Mouse (Mus musculus): Measurements from ENCODE around the gene Zc3h6. TPM values are rescaled to one million over a fixed set of nuclear protein-coding genes. Genes with fewer than 3 reads are reported as not detected.

Zc3h6 gene
- polyA plus RNA-seq, 1 experiment from 2014 or later = 2.7 TPM

DNA sequence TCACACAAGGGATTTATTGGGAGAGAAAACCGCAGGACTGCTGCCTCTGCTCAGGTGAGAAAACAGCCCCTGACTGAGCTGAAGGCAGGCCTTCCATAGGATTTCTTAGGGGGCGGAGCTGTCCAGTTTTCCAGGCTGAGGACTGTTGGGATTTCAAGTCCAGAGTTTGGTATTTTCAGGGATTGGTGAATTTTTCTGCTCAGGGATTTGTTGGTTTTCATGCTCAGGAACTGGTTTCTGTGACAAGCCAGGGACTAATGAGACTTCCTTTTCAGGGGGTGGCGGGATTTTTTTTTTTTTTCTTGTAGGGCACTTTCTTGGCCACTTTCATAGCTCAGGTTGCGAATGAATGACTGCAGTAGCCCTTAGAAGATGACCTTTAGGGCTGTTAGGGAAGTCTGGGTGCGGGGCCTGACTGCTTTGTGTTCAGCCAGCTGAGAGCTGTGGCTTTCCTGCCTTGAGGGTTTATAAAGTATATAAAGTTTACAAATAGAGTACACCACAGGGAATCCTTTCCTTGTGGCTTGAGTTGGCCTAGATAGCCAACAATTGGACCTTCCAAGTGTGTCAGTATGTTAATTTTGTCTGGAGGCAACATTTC lies 1.6 kb upstream of the Zc3h6 start:
- Histone ChIP-seq H3K27me3 (ENCODE audit: control insufficient read depth, insufficient read depth, low read length) (no peaks in the 10 kb centered on the region), H3K36me3 (ENCODE audit: control insufficient read depth, insufficient read depth, low read length) (no peaks in the 10 kb centered on the region), H3K4me3 (ENCODE audit: low read depth, low read length) (0 out of 2 replicates have a peak overlapping the region, but pooled peaks have one; percentile 13), H3K9me3 (ENCODE audit: control insufficient read depth, low read length) (no peaks in the 10 kb centered on the region), H3K9ac (ENCODE audit: low read length) (peak overlapping the region; percentile 53; the same call in 1 of the 2 replicates), H3K4me1 (ENCODE audit: control insufficient read depth, insufficient read depth, low read length) (peaks cover 7% of the 10 kb centered on the region; the same call in 1 of the 2 replicates), H3K27ac (ENCODE audit: low read depth, low read length) (peak overlapping the region; percentile 80), H3K4me2 (peak overlapping the region; percentile 59)
- WGBS = 35% methylated on average over 5 of the region's 5 CpGs
- DNase-seq (ENCODE audit: low spot score, missing footprints) = peak; percentile 82
- ATAC-seq (ENCODE audit: low FRiP score) = no peak

GRCm38 (mm10) chr2:128966236-128966635 lies 966 bp upstream of the Zc3h6 start:
- peaks cover 7% of the 10 kb centered on the region; the same call in 1 of the 2 replicates for H3K4me1 ChIP-seq (ENCODE audit: control insufficient read depth, insufficient read depth, low read length)
- H3K9ac ChIP-seq (ENCODE audit: low read length) = no peak overlapping the region; the same call in 1 of the 2 replicates
- no peaks in the 10 kb centered on the region for H3K9me3 ChIP-seq (ENCODE audit: control insufficient read depth, low read length)
- H3K4me3 ChIP-seq (ENCODE audit: low read depth, low read length) = 0 out of 2 replicates have a peak overlapping the region, but pooled peaks have one; percentile 21
- H3K27ac ChIP-seq (ENCODE audit: low read depth, low read length) = peak overlapping the region; percentile 100
- no peaks in the 10 kb centered on the region for H3K27me3 ChIP-seq (ENCODE audit: control insufficient read depth, insufficient read depth, low read length)
- H3K36me3 ChIP-seq (ENCODE audit: control insufficient read depth, insufficient read depth, low read length) = no peaks in the 10 kb centered on the region
- WGBS = 10% methylated on average over 6 of the region's 6 CpGs
- ATAC-seq (ENCODE audit: low FRiP score) (no peak), DNase-seq (ENCODE audit: low spot score, missing footprints) (peak; percentile 94)
- peak overlapping the region; percentile 59 for H3K4me2 ChIP-seq

- DNase-seq (ENCODE audit: low spot score, missing footprints) (peak; percentile 98), ATAC-seq (ENCODE audit: low FRiP score) (peak; percentile 84)
- Histone ChIP-seq H3K27ac (ENCODE audit: low read depth, low read length) (peak within 1 kb of the TSS; percentile 100), H3K9me3 (ENCODE audit: control insufficient read depth, low read length) (no peaks in the 10 kb centered on the region), H3K4me1 (ENCODE audit: control insufficient read depth, insufficient read depth, low read length) (peaks cover 7% of the 10 kb centered on the region; the same call in 1 of the 2 replicates), H3K9ac (ENCODE audit: low read length) (peak within 1 kb of the TSS; percentile 100), H3K4me3 (ENCODE audit: low read depth, low read length) (peak within 1 kb of the TSS; percentile 86), H3K36me3 (ENCODE audit: control insufficient read depth, insufficient read depth, low read length) (no peaks in the 10 kb centered on the region), H3K27me3 (ENCODE audit: control insufficient read depth, insufficient read depth, low read length) (no peaks in the 10 kb centered on the region), H3K4me2 (peak within 1 kb of the TSS; percentile 59)
- under 1% methylated on average over 79 of the region's 80 CpGs for WGBS
These were observed 649 bp downstream of the Zc3h6 start, which contains the start of gene Gm10762 for GRCm38 (mm10) chr2:128967661-128968441. Gene Gm10762 (minus strand): TSS chr2:128967725.

DNA sequence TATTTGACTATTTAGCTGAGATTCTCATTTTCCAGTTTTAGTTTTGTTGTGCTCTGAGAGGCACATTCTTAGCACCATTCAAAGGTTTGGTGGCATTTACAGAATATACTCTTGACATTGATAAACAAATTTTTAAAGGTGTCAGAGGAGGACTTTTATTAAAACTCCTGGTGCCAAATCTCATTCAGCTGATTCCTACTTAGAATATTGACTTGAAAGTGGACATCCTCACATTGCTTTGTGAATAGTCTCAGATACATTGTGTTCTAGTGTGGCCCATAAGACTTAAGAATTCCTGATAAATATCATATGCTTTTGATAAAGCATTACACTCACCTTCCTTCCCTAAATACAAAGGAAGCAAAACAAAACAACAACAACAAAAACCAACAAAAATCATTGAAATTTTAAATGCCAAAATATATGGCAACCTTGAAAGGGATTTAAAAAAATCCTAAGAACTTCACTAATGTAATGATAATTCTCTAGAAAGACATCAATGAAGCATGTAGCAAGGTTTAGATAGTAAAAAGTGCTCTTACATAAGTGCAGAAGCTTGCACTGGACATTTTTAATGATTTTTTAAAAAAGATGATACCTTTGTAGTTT lies 1.4 kb downstream of the Zc3h6 start:
- DNase-seq (ENCODE audit: low spot score, missing footprints) = peak; percentile 82
- H3K36me3 ChIP-seq (ENCODE audit: control insufficient read depth, insufficient read depth, low read length) = no peaks in the 10 kb centered on the region
- peak overlapping the region; percentile 100; the same call in 1 of the 2 replicates for H3K9ac ChIP-seq (ENCODE audit: low read length)
- no peaks in the 10 kb centered on the region for H3K27me3 ChIP-seq (ENCODE audit: control insufficient read depth, insufficient read depth, low read length)
- H3K27ac ChIP-seq (ENCODE audit: low read depth, low read length) = peak overlapping the region; percentile 100
- H3K4me2 ChIP-seq = peak overlapping the region; percentile 59
- no peak for ATAC-seq (ENCODE audit: low FRiP score)
- H3K4me3 ChIP-seq (ENCODE audit: low read depth, low read length) = peak overlapping the region; percentile 86
- no peaks in the 10 kb centered on the region for H3K9me3 ChIP-seq (ENCODE audit: control insufficient read depth, low read length)
- peaks cover 7% of the 10 kb centered on the region; the same call in 1 of the 2 replicates for H3K4me1 ChIP-seq (ENCODE audit: control insufficient read depth, insufficient read depth, low read length)

DNA sequence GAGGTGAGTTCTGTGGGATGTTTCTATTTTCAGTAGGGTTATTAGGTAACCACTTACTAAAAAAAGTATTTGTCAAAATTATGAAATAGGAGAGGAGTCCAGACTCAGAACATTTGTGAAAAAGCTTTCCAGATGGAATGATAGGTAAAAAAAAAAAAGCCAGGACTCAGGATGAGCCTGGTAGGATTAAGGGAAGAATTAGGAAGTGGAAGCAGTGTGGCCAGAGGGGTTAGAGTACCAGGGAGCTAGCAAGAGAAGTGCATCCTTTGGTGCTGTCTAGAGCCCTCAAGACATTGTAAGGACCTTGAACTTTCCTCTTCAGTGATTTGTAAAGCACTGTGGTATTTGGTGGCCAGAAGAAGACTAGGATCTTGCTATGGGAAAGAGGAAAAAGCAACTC lies 5.1 kb downstream of the Zc3h6 start:
- Histone ChIP-seq H3K4me2 (no peak overlapping the region), H3K27ac (ENCODE audit: low read depth, low read length) (no peak overlapping the region)

DNA sequence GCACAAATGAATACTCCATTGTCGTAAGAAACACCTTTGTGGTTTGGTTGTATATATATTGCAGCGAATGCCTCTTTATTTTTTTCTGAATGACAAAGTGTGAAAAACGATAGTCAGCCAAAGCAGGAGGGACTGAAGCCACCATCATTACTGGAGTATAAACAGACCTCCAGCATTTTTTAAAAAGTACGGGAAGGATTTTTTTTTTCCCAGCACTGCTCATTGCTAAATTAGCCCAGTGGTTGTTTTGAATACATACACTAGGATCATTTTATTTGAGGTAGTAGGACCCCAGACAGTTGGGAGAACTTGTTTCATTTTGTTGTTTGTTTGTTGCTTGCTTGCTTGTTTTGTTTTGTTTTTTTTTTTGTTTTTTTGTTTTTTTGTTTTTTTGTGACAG lies 8.4 kb downstream of the Zc3h6 start:
- no peaks in the 10 kb centered on the region for H3K27me3 ChIP-seq (ENCODE audit: control insufficient read depth, insufficient read depth, low read length)
- ATAC-seq (ENCODE audit: low FRiP score) (no peak), DNase-seq (ENCODE audit: low spot score, missing footprints) (peak; percentile 37)
- no peaks in the 10 kb centered on the region for H3K36me3 ChIP-seq (ENCODE audit: control insufficient read depth, insufficient read depth, low read length)
- no peak overlapping the region for H3K9ac ChIP-seq (ENCODE audit: low read length)
- H3K27ac ChIP-seq (ENCODE audit: low read depth, low read length) = no peak overlapping the region
- H3K9me3 ChIP-seq (ENCODE audit: control insufficient read depth, low read length) = no peaks in the 10 kb centered on the region
- H3K4me3 ChIP-seq (ENCODE audit: low read depth, low read length) = no peak overlapping the region
- H3K4me2 ChIP-seq = no peak overlapping the region
- no peaks in the 10 kb centered on the region for H3K4me1 ChIP-seq (ENCODE audit: control insufficient read depth, insufficient read depth, low read length)
- WGBS = 85% methylated on average over 4 of the region's 4 CpGs

More for the DNA sequence above, 5.1 kb downstream of the Zc3h6 start:
- Histone ChIP-seq H3K27me3 (ENCODE audit: control insufficient read depth, insufficient read depth, low read length) (no peaks in the 10 kb centered on the region), H3K9me3 (ENCODE audit: control insufficient read depth, low read length) (no peaks in the 10 kb centered on the region), H3K4me3 (ENCODE audit: low read depth, low read length) (no peak overlapping the region), H3K9ac (ENCODE audit: low read length) (no peak overlapping the region), H3K4me1 (ENCODE audit: control insufficient read depth, insufficient read depth, low read length) (0 out of 2 replicates have a peak, but pooled peaks cover 2% of the 10 kb centered on the region), H3K36me3 (ENCODE audit: control insufficient read depth, insufficient read depth, low read length) (no peaks in the 10 kb centered on the region)
- ATAC-seq (ENCODE audit: low FRiP score) = no peak
- DNase-seq (ENCODE audit: low spot score, missing footprints) = peak; percentile 57

DNA sequence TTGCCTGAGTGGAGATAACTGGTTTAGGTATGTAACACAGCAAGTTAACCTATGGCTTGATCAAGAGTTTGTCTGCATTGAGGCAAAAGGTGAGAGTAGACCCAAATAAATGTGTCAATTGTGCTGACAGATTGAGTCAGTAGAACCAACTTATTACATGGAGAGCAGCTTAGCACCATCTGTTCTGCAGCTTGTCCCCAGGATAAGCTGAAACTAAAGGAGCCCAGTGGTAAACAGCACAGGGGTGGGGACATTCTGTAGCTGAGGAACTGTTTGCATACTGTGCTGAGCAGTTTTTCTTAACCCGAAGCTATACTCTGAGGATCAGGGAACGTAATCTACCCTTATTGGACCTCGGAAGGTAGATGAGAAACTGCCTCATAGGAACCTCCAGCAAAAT lies 17.5 kb downstream of the Zc3h6 start:
- Histone ChIP-seq H3K4me2 (no peak overlapping the region), H3K4me3 (ENCODE audit: low read depth, low read length) (no peak overlapping the region), H3K4me1 (ENCODE audit: control insufficient read depth, insufficient read depth, low read length) (no peaks in the 10 kb centered on the region), H3K27me3 (ENCODE audit: control insufficient read depth, insufficient read depth, low read length) (no peaks in the 10 kb centered on the region), H3K27ac (ENCODE audit: low read depth, low read length) (no peak overlapping the region), H3K9ac (ENCODE audit: low read length) (no peak overlapping the region), H3K9me3 (ENCODE audit: control insufficient read depth, low read length) (no peaks in the 10 kb centered on the region), H3K36me3 (ENCODE audit: control insufficient read depth, insufficient read depth, low read length) (no peaks in the 10 kb centered on the region)
- no peak for ATAC-seq (ENCODE audit: low FRiP score)
- WGBS = 89% methylated on average over 3 of the region's 3 CpGs
- no peak for DNase-seq (ENCODE audit: low spot score, missing footprints)

DNA sequence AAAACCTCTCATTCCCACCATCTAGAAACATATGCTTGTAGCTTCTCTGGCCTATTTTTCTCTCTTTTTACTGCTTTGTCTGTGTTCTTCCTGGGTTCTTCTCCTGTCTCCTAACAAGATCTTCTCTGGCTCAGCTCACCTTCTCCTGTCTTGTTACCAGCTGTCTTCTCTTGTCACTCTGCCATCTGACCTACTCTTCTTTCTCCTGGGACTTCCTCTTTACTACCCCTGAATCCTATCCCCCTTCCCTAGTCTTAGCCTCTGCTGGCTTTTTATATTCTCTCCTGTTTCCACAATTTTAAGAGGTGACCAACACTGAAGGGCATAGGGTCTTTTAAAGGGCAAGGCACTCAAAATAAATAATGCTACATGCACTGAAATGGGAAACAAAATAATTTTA lies 37.7 kb downstream of the Zc3h6 start:
- H3K27me3 ChIP-seq (ENCODE audit: control insufficient read depth, insufficient read depth, low read length) = no peaks in the 10 kb centered on the region
- no peak for ATAC-seq (ENCODE audit: low FRiP score)
- no peak for DNase-seq (ENCODE audit: low spot score, missing footprints)
- no peaks in the 10 kb centered on the region for H3K36me3 ChIP-seq (ENCODE audit: control insufficient read depth, insufficient read depth, low read length)
- no peak overlapping the region for H3K4me3 ChIP-seq (ENCODE audit: low read depth, low read length)
- H3K27ac ChIP-seq (ENCODE audit: low read depth, low read length) = no peak overlapping the region
- H3K9ac ChIP-seq (ENCODE audit: low read length) = no peak overlapping the region
- no peaks in the 10 kb centered on the region for H3K4me1 ChIP-seq (ENCODE audit: control insufficient read depth, insufficient read depth, low read length)
- H3K4me2 ChIP-seq = no peak overlapping the region
- H3K9me3 ChIP-seq (ENCODE audit: control insufficient read depth, low read length) = no peaks in the 10 kb centered on the region

Measured in midbrain, embryonic 11.5 days (tissue).